Mouse (Mus musculus) cerebellum, adult 2 months (tissue): ENCODE measurements around the gene Syt8.

ENCODE experiments used
- CTCF ChIP-seq: fragments of 200-500 bp; IDR thresholded peaks from 2 replicates; pipeline ENCODE4 v1.5.1; 2011; ENCODE audit warnings: low read depth, mild to moderate bottlenecking, control low read depth, low read length, moderate library complexity, borderline replicate concordance; ENCODE audit not compliant: insufficient read depth
- POLR2A ChIP-seq: fragments of 200-500 bp; IDR thresholded peaks from 2 replicates; pipeline ENCODE4 v1.6.1; 2011; ENCODE audit warnings: low read length, control low read depth, borderline replicate concordance; ENCODE audit not compliant: insufficient read depth

DNA sequence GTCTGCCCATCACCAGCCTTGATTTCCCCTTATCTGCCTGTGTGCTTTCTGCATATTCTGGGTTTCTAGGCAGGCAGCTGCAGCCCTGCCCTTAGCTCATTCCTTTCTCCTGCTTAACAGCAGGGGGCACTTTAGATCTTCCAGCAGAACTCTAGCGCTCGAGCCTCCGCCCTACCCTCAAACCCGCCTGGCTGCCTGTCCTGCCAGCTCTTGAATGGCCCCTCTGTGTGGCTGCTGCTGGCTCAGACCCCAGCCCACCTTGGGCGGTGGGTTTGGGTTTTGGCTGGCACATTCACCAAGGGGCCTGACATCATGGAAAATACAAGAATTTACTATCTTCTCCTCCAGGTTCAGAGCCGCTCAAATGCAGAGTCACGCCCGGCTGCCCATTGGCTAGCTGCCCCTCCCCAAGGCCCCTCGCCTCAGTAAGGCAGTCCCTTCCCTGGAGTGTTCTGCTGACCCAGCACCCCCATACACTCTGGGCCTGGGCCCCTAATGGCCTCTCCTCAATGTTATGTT lies 52.8 kb downstream of the Syt8 start:
- no peak for TF ChIP-seq CTCF
- no peak for TF ChIP-seq POLR2A
